Mouse (Mus musculus) liver, embryonic 16.5 days (tissue): ENCODE data around the gene Hist1h2bk. TPM values are rescaled to one million over a fixed set of nuclear protein-coding genes. Genes with fewer than 3 reads are reported as not detected.

Source experiments
- ATAC-seq: fragments of 200-750 bp; cut with Nextera tagmentation; 2 replicates; pipeline ENCODE4 v1.8.0; 2017; ENCODE audit warnings: low read depth, mild to moderate bottlenecking, moderate number of reproducible peaks, moderate library complexity
- H3K27ac ChIP-seq: fragments of 300-500 bp; sonication (generic); 2 replicates; pipeline ENCODE4 v1.5.1; 2014; ENCODE audit warnings: mild to moderate bottlenecking, low read length
- H3K27me3 ChIP-seq: fragments of 300-500 bp; sonication (generic); 2 replicates; pipeline ENCODE4 v1.6.1; 2014; ENCODE audit warnings: low read depth, low read length, mixed read lengths; ENCODE audit not compliant: control insufficient read depth, insufficient read depth
- H3K36me3 ChIP-seq: fragments of 300-500 bp; sonication (generic); 2 replicates; pipeline ENCODE4 v1.6.1; 2014; ENCODE audit warnings: mild to moderate bottlenecking; ENCODE audit not compliant: control insufficient read depth, insufficient read depth
- H3K4me1 ChIP-seq: fragments of 300-500 bp; sonication (generic); 2 replicates; pipeline ENCODE4 v1.6.1; 2014; ENCODE audit warnings: low read depth, low read length, mixed read lengths; ENCODE audit not compliant: control insufficient read depth
- H3K4me2 ChIP-seq: fragments of 300-500 bp; sonication (generic); 2 replicates; pipeline ENCODE4 v1.6.1; 2014; ENCODE audit warnings: low read depth, low read length, mixed read lengths
- H3K4me3 ChIP-seq: fragments of 300-500 bp; sonication (generic); 2 replicates; pipeline ENCODE4 v1.5.1; 2014; ENCODE audit warnings: low read depth, mild to moderate bottlenecking, low read length
- H3K9ac ChIP-seq: fragments of 300-500 bp; sonication (generic); 2 replicates; pipeline ENCODE4 v1.6.1; 2014; ENCODE audit warnings: low read depth, low read length
- H3K9me3 ChIP-seq: fragments of 300-500 bp; sonication (generic); replicated peaks from 2 replicates; pipeline ENCODE4 v1.6.1; 2016; ENCODE audit warnings: low read length; ENCODE audit not compliant: control insufficient read depth
- WGBS: fragments of 180-500 bp; shearing (Covaris S2); extraction: QIAGEN DNeasy Blood & Tissue Kit; methylation state at CpG from one replicate; pipeline ENCODE4 v1.1.7; 2014; ENCODE audit not compliant: insufficient replicate concordance; 5-methylcytosine and 5-hydroxymethylcytosine counted together
- polyA plus RNA-seq: library from polyadenylated mRNA; unstranded; fragments of >200 nt; fragmentation: Nextera tagmentation; extraction: Ambion mirVana; gene quantifications from 2 replicates; pipeline ENCODE4 v1.2.1, GENCODE M21; 2015

Gene Hist1h2bk
- polyA plus RNA-seq, 1 experiment from 2014 or later, result 2.9 TPM

DNA sequence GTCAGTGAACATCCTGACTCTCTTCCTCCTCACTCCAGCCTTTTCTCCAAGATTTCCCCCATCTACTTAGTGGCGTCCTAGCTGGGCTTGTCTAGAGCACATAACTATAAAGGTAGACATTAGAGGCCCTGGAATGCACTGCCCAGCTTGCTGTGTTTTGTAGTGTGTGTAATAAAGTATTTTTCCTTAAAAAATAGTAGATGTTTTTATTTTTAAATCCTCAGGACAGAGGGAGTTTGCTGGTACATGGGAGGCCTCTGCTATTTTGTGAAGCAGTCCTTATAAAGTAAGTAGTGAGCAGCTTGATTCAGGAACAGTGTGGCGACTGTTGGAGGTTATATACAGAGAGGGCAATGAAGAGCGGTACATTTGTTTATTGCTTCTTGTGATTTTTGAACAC is 27.0 kb upstream of the Hist1h2bk start:
- Histone ChIP-seq H3K27me3 (peaks cover 88% of the 10 kb centered on the region), H3K4me3 (no peak overlapping the region), H3K4me2 (no peak overlapping the region), H3K36me3 (no peaks in the 10 kb centered on the region), H3K9me3 (no peaks in the 10 kb centered on the region), H3K27ac (no peak overlapping the region), H3K9ac (no peak overlapping the region), H3K4me1 (peaks cover 15% of the 10 kb centered on the region)
- 65% methylated on average over 3 of the region's 3 CpGs for WGBS
- no peak for ATAC-seq

DNA sequence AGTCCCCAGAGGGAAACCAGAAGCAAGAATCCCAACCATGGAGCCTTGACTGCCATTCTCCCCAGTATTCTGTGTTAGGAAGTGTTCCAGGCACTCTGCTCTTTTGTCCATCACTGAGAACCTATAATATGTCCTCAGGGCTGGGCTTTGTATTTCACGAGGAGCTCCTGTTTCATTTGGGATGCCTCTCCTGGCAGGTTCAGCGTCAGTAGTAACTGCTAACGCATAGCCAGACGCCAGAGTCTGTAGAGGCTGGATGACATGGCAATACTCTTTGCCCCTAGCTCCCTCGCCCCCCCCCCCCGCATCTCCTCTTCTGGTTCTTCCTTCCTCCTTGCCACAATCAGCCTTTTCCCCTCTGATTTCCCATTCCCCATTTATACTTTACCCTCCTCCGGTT is 26.0 kb upstream of the Hist1h2bk start, which contains the start of gene Prss16:
Gene Prss16, minus strand, starts transcription at position 101 of the 400 bp plus-strand sequence.
- no peak within 1 kb of the TSS for H3K9ac ChIP-seq

DNA sequence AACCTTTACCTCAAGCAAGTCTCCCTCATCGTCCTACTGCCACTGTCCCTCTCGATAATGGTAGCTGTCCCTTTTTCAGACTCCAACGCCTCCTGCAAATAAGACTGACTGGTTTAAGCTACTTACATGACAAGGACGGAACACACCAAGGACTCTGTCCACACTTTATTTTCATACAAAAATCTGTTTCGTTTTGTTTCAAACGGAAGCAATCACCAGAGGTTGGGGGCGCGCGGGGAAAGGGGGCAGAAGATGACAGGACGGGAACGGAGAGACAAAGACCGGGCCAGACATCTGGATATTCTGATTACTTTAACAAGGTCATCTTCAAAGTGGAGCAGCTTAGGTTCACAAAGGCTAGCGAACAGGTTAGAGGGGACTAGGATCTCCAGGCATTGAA is 22.0 kb upstream of the Hist1h2bk start:
- WGBS, result 13% methylated on average over 13 of the region's 13 CpGs
- H3K27ac ChIP-seq, result no peak overlapping the region
- no peak overlapping the region for H3K4me3 ChIP-seq
- H3K4me2 ChIP-seq, result no peak overlapping the region
- H3K4me1 ChIP-seq, result peaks cover 16% of the 10 kb centered on the region
- no peaks in the 10 kb centered on the region for H3K36me3 ChIP-seq
- H3K9me3 ChIP-seq, result no peaks in the 10 kb centered on the region
- ATAC-seq, result no peak
- peaks cover 55% of the 10 kb centered on the region for H3K27me3 ChIP-seq
- no peak overlapping the region for H3K9ac ChIP-seq

More for the DNA sequence above, 26.0 kb upstream of the Hist1h2bk start, which contains the start of gene Prss16:
- no peak for ATAC-seq
- Histone ChIP-seq H3K4me1 (peaks cover 21% of the 10 kb centered on the region), H3K27me3 (peaks cover 88% of the 10 kb centered on the region), H3K36me3 (no peaks in the 10 kb centered on the region), H3K27ac (no peak within 1 kb of the TSS), H3K4me2 (no peak within 1 kb of the TSS), H3K9me3 (no peaks in the 10 kb centered on the region), H3K4me3 (no peak within 1 kb of the TSS)
- WGBS, result 15% methylated on average over 6 of the region's 7 CpGs

- H3K4me3 ChIP-seq, result peak overlapping the region; percentile 39
- peak overlapping the region; percentile 57 for H3K4me2 ChIP-seq
- no peak overlapping the region for H3K9ac ChIP-seq
- H3K27me3 ChIP-seq, result peaks cover 48% of the 10 kb centered on the region
- ATAC-seq, result no peak
- peaks cover 16% of the 10 kb centered on the region for H3K4me1 ChIP-seq
- H3K9me3 ChIP-seq, result no peaks in the 10 kb centered on the region
- H3K27ac ChIP-seq, result no peak overlapping the region
- H3K36me3 ChIP-seq, result no peaks in the 10 kb centered on the region
- WGBS, result 11% methylated on average over 17 of the region's 17 CpGs
Observed at GRCm38 (mm10) chr13:22014411-22014845, 21.2 kb upstream of the Hist1h2bk start.

DNA sequence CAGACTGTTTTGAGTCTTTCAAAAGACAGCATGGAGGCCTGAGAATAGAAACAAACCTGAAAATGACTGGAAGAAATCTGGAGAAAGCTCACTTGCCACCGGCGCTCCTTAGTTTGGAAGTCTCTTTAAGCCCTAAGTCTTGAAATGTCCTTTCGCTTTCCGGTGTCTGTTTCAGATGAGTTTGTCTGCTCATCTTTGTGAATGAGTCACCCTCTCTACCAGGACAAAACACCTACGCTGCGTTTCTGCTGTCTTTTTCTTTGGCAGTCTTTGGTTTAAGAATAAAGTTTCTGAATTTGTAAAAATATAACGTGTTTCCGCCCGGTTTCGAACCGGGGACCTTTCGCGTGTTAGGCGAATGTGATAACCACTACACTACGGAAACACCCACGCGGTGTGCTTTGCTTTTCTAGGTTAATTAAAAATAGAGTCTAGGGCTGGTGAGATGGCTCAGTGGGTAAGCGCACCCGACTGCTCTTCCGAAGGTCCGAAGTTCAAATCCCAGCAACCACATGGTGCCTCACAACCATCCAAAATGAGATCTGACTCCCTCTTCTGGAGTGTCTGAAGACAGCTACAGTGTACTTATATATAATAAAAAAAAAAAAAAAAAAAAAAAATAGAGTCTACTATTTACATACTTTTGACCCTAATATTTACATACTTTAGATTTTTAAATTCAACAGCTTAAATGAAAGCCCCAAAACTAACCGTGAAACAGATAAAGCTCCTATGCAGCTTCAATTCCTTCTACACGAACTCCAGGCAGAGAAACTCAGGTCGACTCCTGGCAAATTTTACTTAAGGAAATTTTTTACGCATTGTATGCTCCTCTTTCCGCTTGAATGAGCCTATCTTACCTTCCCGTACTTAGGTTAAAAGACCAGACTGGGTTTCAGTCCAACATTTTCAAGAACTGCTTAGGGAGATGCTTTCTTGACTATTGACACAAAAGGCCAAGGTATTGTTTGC is 19.9 kb upstream of the Hist1h2bk start:
- no peak overlapping the region for H3K27ac ChIP-seq
- H3K4me2 ChIP-seq, result peak overlapping the region; percentile 57
- H3K9me3 ChIP-seq, result no peaks in the 10 kb centered on the region
- H3K9ac ChIP-seq, result peak overlapping the region; percentile 21; the same call in 1 of the 2 replicates
- H3K4me3 ChIP-seq, result peak overlapping the region; percentile 41
- peaks cover 22% of the 10 kb centered on the region for H3K4me1 ChIP-seq
- 12% methylated on average over 27 of the region's 27 CpGs for WGBS
- H3K36me3 ChIP-seq, result no peaks in the 10 kb centered on the region
- H3K27me3 ChIP-seq, result peaks cover 35% of the 10 kb centered on the region
- peak; percentile 87 for ATAC-seq

DNA sequence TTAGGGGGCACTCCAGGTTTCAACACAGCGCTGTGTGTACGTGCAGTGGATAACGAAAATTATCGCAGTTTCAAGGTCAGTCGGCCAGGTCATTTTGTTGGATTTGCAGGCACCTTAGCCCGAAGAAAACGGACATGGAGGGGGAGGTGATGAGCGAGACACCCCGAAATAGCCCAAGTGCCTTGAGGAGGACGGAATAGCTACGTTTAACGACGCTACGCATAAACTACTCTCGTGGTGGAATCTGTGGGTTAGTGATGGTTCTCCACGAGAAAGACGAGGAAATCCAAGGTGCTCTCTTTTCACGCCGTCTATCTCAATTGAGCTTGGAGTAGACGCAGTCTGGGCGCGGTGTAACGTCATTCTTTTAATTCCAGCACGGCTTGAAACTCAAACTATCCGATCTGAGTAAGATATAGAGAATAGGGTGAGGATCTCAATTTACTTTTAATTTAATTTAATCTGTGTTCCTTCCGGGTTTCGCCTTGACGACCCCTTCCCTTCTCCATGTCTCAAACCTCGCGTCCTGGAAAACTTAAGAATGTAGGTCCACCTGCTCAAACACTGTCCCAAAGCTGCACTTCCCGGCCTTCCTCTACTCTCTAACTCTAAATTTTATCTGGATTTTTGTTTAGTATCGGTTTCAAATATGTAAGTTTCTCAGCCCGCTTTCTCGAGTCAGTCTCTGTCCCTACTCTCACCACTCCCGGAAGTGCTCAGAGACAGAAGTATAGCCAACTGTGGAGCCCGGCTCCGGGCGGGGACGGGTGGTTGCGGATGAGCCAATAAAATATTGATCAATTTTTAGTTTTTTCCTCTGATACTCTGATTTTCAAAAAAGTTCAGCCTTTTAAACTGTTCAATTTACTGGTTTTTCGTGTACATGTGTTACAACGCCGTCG is 15.5 kb upstream of the Hist1h2bk start:
- H3K9me3 ChIP-seq, result no peaks in the 10 kb centered on the region
- H3K4me3 ChIP-seq, result peak overlapping the region; percentile 70
- H3K27me3 ChIP-seq, result peaks cover 4% of the 10 kb centered on the region
- under 1% methylated on average over 44 of the region's 44 CpGs for WGBS
- H3K4me2 ChIP-seq, result peak overlapping the region; percentile 92
- H3K9ac ChIP-seq, result peak overlapping the region; percentile 68
- peaks cover 12% of the 10 kb centered on the region for H3K4me1 ChIP-seq
- H3K36me3 ChIP-seq, result no peaks in the 10 kb centered on the region
- peak overlapping the region; percentile 39 for H3K27ac ChIP-seq
- ATAC-seq, result peak; percentile 57

- Histone ChIP-seq H3K4me3 (peak overlapping the region; percentile 70), H3K27ac (peak overlapping the region; percentile 70), H3K4me1 (peaks cover 11% of the 10 kb centered on the region), H3K4me2 (peak overlapping the region; percentile 92), H3K9me3 (no peaks in the 10 kb centered on the region), H3K9ac (peak overlapping the region; percentile 71), H3K36me3 (no peaks in the 10 kb centered on the region), H3K27me3 (no peaks in the 10 kb centered on the region)
- peak; percentile 74 for ATAC-seq
- 0% methylated on average over 8 of the region's 8 CpGs for WGBS
Observed at GRCm38 (mm10) chr13:22020901-22021339, 14.8 kb upstream of the Hist1h2bk start.

- Histone ChIP-seq H3K4me1 (peaks cover 11% of the 10 kb centered on the region), H3K4me2 (peak overlapping the region; percentile 92), H3K27me3 (no peaks in the 10 kb centered on the region), H3K27ac (peak overlapping the region; percentile 70), H3K4me3 (peak overlapping the region; percentile 70), H3K36me3 (no peaks in the 10 kb centered on the region), H3K9me3 (no peaks in the 10 kb centered on the region), H3K9ac (peak overlapping the region; percentile 71)
- ATAC-seq, result peak; percentile 43
- WGBS, result under 1% methylated on average over 11 of the region's 11 CpGs
Observed at GRCm38 (mm10) chr13:22021581-22021980, 14.1 kb upstream of the Hist1h2bk start.
